Mouse (Mus musculus): Measurements from ENCODE around the gene Mrps6. TPM values are rescaled to one million over a fixed set of nuclear protein-coding genes. Genes with fewer than 3 reads are reported as not detected.

Mrps6 gene
- total RNA-seq, 2 experiments from 2014 or later = 46.8 to 50.3 TPM

Other genes starting within 250 kb of the Mrps6 start
- gene Gm49711, start within 50 bp of the Mrps6 start, total RNA-seq (2021) = not detected
- gene Slc5a3, start 52 bp downstream of the Mrps6 start, total RNA-seq (2021) = 1 to 10 TPM; 4.5 to 5.0 TPM
- gene Kcne2, start 234.1 kb downstream of the Mrps6 start, total RNA-seq (2021) = not detected
- gene Smim11, start 243.0 kb downstream of the Mrps6 start, total RNA-seq (2021) = 10 to 100 TPM; 48.9 to 54.0 TPM

Data from heart, postnatal 10 days (tissue).